Mouse (Mus musculus): Measurements from ENCODE around the gene Rpl14. TPM values are rescaled to one million over a fixed set of nuclear protein-coding genes. Genes with fewer than 3 reads are reported as not detected.

The Rpl14 gene
- polyA plus RNA-seq, 1 experiment, result 326 TPM

DNA sequence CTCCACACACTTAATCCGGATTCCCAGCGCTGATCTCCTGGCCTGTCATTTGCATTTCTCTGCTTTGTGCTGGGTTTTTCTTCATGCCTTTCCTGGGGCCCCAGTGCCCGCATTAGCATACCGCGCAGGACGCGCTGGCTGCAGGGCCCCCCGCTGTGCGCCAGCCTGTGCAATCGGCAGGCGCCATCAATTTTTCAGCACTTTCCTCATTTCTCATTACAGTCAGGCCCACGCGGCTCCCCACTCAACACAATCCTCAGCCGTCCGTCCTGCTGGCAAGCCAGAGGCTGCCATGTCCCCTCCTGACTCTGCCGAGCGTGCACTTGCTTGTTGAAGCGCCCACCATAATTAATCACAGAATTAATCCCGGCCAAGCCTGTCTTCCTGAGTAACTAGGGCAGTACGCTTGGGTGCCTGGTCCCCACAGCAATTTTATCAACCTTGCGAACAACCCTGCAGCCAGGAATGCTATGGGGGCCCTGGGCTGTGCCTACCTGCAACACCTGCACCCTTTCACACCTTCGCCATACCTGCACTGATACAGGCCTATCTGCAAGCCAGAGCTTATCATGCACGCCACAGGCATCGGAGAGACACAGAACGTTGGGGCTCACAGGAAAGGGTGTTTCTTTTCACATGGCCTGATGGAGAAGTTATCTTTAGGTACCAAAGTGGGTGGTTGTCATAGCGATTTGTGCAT, 48.6 kb downstream of the Rpl14 start:
- Histone ChIP-seq H3K4me1 (ENCODE audit: control insufficient read depth, insufficient read depth, low read length) (peaks cover 6% of the 10 kb centered on the region; the same call in 1 of the 2 replicates), H3K27ac (ENCODE audit: insufficient read depth, low read length) (no peak overlapping the region), H3K4me3 (ENCODE audit: insufficient read depth, low read length) (no peak overlapping the region)
- TF ChIP-seq POLR2A (IDR thresholded peaks at IDR 0.05; ENCODE audit: extremely low read depth, insufficient read depth, low read length), result peak; percentile 29; the same call in 1 of the 2 replicates
- TF ChIP-seq CTCF (IDR thresholded peaks at IDR 0.05; ENCODE audit: extremely low read depth, insufficient read depth, low read length), result no peak

DNA sequence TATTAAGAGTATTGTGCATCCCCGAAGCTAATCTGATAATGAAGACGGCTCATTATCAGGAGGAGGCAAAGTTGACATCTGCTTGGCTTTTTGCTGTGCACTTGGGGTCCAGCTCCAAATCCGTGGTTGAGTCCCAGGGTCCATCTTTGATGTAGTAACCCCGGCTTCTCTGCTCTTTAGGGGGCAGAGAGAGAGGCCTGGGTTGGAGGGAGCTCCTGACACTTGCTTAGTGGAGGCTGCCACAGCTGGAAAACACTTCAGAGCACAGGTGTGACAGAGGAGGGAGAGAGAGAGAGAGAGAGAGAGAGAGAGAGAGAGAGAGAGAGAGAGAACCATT, 49.1 kb downstream of the Rpl14 start:
- Histone ChIP-seq H3K4me1 (ENCODE audit: control insufficient read depth, insufficient read depth, low read length) (peaks cover 6% of the 10 kb centered on the region; the same call in 1 of the 2 replicates), H3K4me3 (ENCODE audit: insufficient read depth, low read length) (no peak overlapping the region), H3K27ac (ENCODE audit: insufficient read depth, low read length) (no peak overlapping the region)
- TF ChIP-seq POLR2A (IDR thresholded peaks at IDR 0.05; ENCODE audit: extremely low read depth, insufficient read depth, low read length), result no peak
- no peak for TF ChIP-seq CTCF (IDR thresholded peaks at IDR 0.05; ENCODE audit: extremely low read depth, insufficient read depth, low read length)

Other genes with a start within 250 kb of the Rpl14 start
- gene Eif1b, start 79.2 kb upstream of the Rpl14 start, polyA plus RNA-seq (2012; rRNA removed), result 147 and 149 TPM in 2 replicates
- gene Entpd3, start 31.6 kb upstream of the Rpl14 start, polyA plus RNA-seq (2012; rRNA removed), result 7.0 and 8.0 TPM in 2 replicates